Mouse (Mus musculus): ENCODE measurements around the gene AL731706.2.

DNA sequence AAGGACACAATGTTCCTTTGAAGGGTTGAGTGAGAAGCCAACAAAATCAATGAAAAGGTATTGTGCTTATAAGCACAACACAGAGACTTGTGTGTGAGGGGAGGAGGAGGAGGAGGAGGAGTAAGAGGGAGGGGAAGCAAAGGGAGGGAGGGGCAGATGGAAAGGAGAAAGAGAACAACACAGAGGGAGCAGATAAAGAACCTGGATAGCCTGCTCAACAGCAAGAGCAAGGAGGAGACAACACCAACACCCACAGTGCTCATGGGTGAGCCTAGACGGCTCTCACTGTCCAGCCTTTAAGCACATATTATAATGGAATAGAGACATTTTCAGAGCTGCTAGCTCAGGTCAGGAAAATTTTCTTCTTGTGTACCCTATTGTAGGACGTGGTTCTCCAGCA, 23.8 kb upstream of the AL731706.2 start:
- TF ChIP-seq POLR2AphosphoS2 (IDR thresholded peaks at IDR 0.05; ENCODE audit: low read length) (no peak), CTCF (IDR thresholded peaks at IDR 0.05 in 2 of 3, conservative IDR thresholded peaks at IDR 0.05 in 1 of 3; ENCODE audit: control insufficient read depth in 1 of 3, insufficient read depth in 1 of 3, low read depth in 2 of 3, low read length in 3 of 3, poor library complexity in 1 of 3, severe bottlenecking in 1 of 3) (no peak), TCF12 (IDR thresholded peaks at IDR 0.05; ENCODE audit: low read depth, low read length) (no peak), KAT2A (conservative IDR thresholded peaks at IDR 0.05; ENCODE audit: low read depth, low read length) (no peak), MAFK (IDR thresholded peaks at IDR 0.05; ENCODE audit: borderline replicate concordance, low read depth, low read length) (no peak), POLR2A (IDR thresholded peaks at IDR 0.05; ENCODE audit: control insufficient read depth in 1 of 2, insufficient read depth in 1 of 2, low read depth in 1 of 2, low read length in 2 of 2, poor library complexity in 1 of 2) (no peak), GABPA (IDR thresholded peaks at IDR 0.05; ENCODE audit: low read depth, low read length) (no peak), POLR2AphosphoS5 (IDR thresholded peaks at IDR 0.05; ENCODE audit: borderline replicate concordance, low read depth, low read length) (no peak), JUND (IDR thresholded peaks at IDR 0.05; ENCODE audit: low read depth, low read length) (no peak), GATA1 (IDR thresholded peaks at IDR 0.05; ENCODE audit: low read depth, low read length) (no peak), ETS1 (IDR thresholded peaks at IDR 0.05; ENCODE audit: low read depth, low read length) (no peak), RCOR1 (IDR thresholded peaks at IDR 0.05; ENCODE audit: low read depth, low read length) (no peak), EP300 (IDR thresholded peaks at IDR 0.05; ENCODE audit: low read depth in 1 of 2, low read length in 2 of 2) (no peak)
